Mouse (Mus musculus): ENCODE data around the gene Mgarp. TPM values are rescaled to one million over a fixed set of nuclear protein-coding genes. Genes with fewer than 3 reads are reported as not detected.

The Mgarp gene
- polyA plus RNA-seq, 1 experiment: 0.18 TPM

GRCm38 (mm10) chr3:51380660-51381014 lies 15.9 kb downstream of the Mgarp start:
- WGBS: 81% methylated on average over 4 of the region's 5 CpGs
- Histone ChIP-seq H3K36me3 (ENCODE audit: control insufficient read depth, insufficient read depth, low read length) (no peaks in the 10 kb centered on the region), H3K27me3 (ENCODE audit: control insufficient read depth, insufficient read depth, low read length) (no peaks in the 10 kb centered on the region), H3K4me1 (replicated peaks; ENCODE audit: control insufficient read depth, insufficient read depth, low read length) (peaks cover 6% of the 10 kb centered on the region), H3K27ac (ENCODE audit: control insufficient read depth, insufficient read depth, low read length) (no peak overlapping the region), H3K4me3 (ENCODE audit: control insufficient read depth, insufficient read depth, low read length) (no peak overlapping the region)
- TF ChIP-seq CTCF (IDR thresholded peaks at IDR 0.05; ENCODE audit: borderline replicate concordance, control insufficient read depth, extremely low read depth, insufficient read depth, low read length, poor library complexity) (no peak), POLR2A (IDR thresholded peaks at IDR 0.05; ENCODE audit: control insufficient read depth, extremely low read depth, insufficient read depth, low read length, poor library complexity) (no peak)
- no peak for DNase-seq

GRCm38 (mm10) chr3:51379786-51380659 lies 16.5 kb downstream of the Mgarp start:
- TF ChIP-seq POLR2A (IDR thresholded peaks at IDR 0.05; ENCODE audit: control insufficient read depth, extremely low read depth, insufficient read depth, low read length, poor library complexity) (no peak), CTCF (IDR thresholded peaks at IDR 0.05; ENCODE audit: borderline replicate concordance, control insufficient read depth, extremely low read depth, insufficient read depth, low read length, poor library complexity) (no peak)
- Histone ChIP-seq H3K27me3 (ENCODE audit: control insufficient read depth, insufficient read depth, low read length) (no peaks in the 10 kb centered on the region), H3K4me3 (ENCODE audit: control insufficient read depth, insufficient read depth, low read length) (no peak overlapping the region), H3K36me3 (ENCODE audit: control insufficient read depth, insufficient read depth, low read length) (no peaks in the 10 kb centered on the region), H3K27ac (ENCODE audit: control insufficient read depth, insufficient read depth, low read length) (no peak overlapping the region), H3K4me1 (replicated peaks; ENCODE audit: control insufficient read depth, insufficient read depth, low read length) (peaks cover 6% of the 10 kb centered on the region)
- no peak for DNase-seq
- WGBS: 97% methylated on average over 5 of the region's 5 CpGs

GRCm38 (mm10) chr3:51378665-51378946 lies 17.9 kb downstream of the Mgarp start:
- H3K4me1 ChIP-seq (replicated peaks; ENCODE audit: control insufficient read depth, insufficient read depth, low read length): peaks cover 6% of the 10 kb centered on the region
- no peak overlapping the region; the same call in 1 of the 2 replicates for H3K27ac ChIP-seq (ENCODE audit: control insufficient read depth, insufficient read depth, low read length)
- H3K4me3 ChIP-seq (ENCODE audit: control insufficient read depth, insufficient read depth, low read length): peak overlapping the region; percentile 40
- WGBS: 84% methylated on average over 3 of the region's 3 CpGs
- no peaks in the 10 kb centered on the region for H3K36me3 ChIP-seq (ENCODE audit: control insufficient read depth, insufficient read depth, low read length)
- no peaks in the 10 kb centered on the region for H3K27me3 ChIP-seq (ENCODE audit: control insufficient read depth, insufficient read depth, low read length)
- no peak for TF ChIP-seq CTCF (IDR thresholded peaks at IDR 0.05; ENCODE audit: borderline replicate concordance, control insufficient read depth, extremely low read depth, insufficient read depth, low read length, poor library complexity)
- TF ChIP-seq POLR2A (IDR thresholded peaks at IDR 0.05; ENCODE audit: control insufficient read depth, extremely low read depth, insufficient read depth, low read length, poor library complexity): no peak
- no peak for DNase-seq

GRCm38 (mm10) chr3:51377878-51378664 lies 18.5 kb downstream of the Mgarp start:
- Histone ChIP-seq H3K4me1 (replicated peaks; ENCODE audit: control insufficient read depth, insufficient read depth, low read length) (peaks cover 6% of the 10 kb centered on the region), H3K36me3 (ENCODE audit: control insufficient read depth, insufficient read depth, low read length) (no peaks in the 10 kb centered on the region), H3K27me3 (ENCODE audit: control insufficient read depth, insufficient read depth, low read length) (no peaks in the 10 kb centered on the region), H3K4me3 (ENCODE audit: control insufficient read depth, insufficient read depth, low read length) (peak overlapping the region; percentile 40), H3K27ac (ENCODE audit: control insufficient read depth, insufficient read depth, low read length) (0 out of 2 replicates have a peak overlapping the region, but pooled peaks have one; percentile 2)
- peak; percentile 32 for DNase-seq
- WGBS: 30% methylated on average over 31 of the region's 31 CpGs
- TF ChIP-seq POLR2A (IDR thresholded peaks at IDR 0.05; ENCODE audit: control insufficient read depth, extremely low read depth, insufficient read depth, low read length, poor library complexity) (no peak), CTCF (IDR thresholded peaks at IDR 0.05; ENCODE audit: borderline replicate concordance, control insufficient read depth, extremely low read depth, insufficient read depth, low read length, poor library complexity) (no peak)

GRCm38 (mm10) chr3:51375307-51376265 lies 21.0 kb downstream of the Mgarp start:
- no peaks in the 10 kb centered on the region for H3K27me3 ChIP-seq (ENCODE audit: control insufficient read depth, insufficient read depth, low read length)
- H3K36me3 ChIP-seq (ENCODE audit: control insufficient read depth, insufficient read depth, low read length): no peaks in the 10 kb centered on the region
- H3K27ac ChIP-seq (ENCODE audit: control insufficient read depth, insufficient read depth, low read length): no peak overlapping the region
- TF ChIP-seq CTCF (IDR thresholded peaks at IDR 0.05; ENCODE audit: borderline replicate concordance, control insufficient read depth, extremely low read depth, insufficient read depth, low read length, poor library complexity) (no peak), POLR2A (IDR thresholded peaks at IDR 0.05; ENCODE audit: control insufficient read depth, extremely low read depth, insufficient read depth, low read length, poor library complexity) (no peak)
- peak; percentile 58 for DNase-seq
- no peak overlapping the region for H3K4me3 ChIP-seq (ENCODE audit: control insufficient read depth, insufficient read depth, low read length)
- 87% methylated on average over 19 of the region's 19 CpGs for WGBS
- H3K4me1 ChIP-seq (replicated peaks; ENCODE audit: control insufficient read depth, insufficient read depth, low read length): peaks cover 6% of the 10 kb centered on the region

GRCm38 (mm10) chr3:51373544-51373943 lies 23.0 kb downstream of the Mgarp start:
- TF ChIP-seq CTCF (IDR thresholded peaks at IDR 0.05; ENCODE audit: borderline replicate concordance, control insufficient read depth, extremely low read depth, insufficient read depth, low read length, poor library complexity) (no peak), POLR2A (IDR thresholded peaks at IDR 0.05; ENCODE audit: control insufficient read depth, extremely low read depth, insufficient read depth, low read length, poor library complexity) (no peak)
- Histone ChIP-seq H3K27me3 (ENCODE audit: control insufficient read depth, insufficient read depth, low read length) (no peaks in the 10 kb centered on the region), H3K4me1 (replicated peaks; ENCODE audit: control insufficient read depth, insufficient read depth, low read length) (peaks cover 3% of the 10 kb centered on the region), H3K36me3 (ENCODE audit: control insufficient read depth, insufficient read depth, low read length) (no peaks in the 10 kb centered on the region), H3K4me3 (ENCODE audit: control insufficient read depth, insufficient read depth, low read length) (no peak overlapping the region), H3K27ac (ENCODE audit: control insufficient read depth, insufficient read depth, low read length) (no peak overlapping the region)
- WGBS: 83% methylated on average over 5 of the region's 5 CpGs
- no peak for DNase-seq

Measured in thymus, adult 2 months (tissue).